Mouse (Mus musculus) forebrain, embryonic 14.5 days (tissue): ENCODE data around the gene Thap4. TPM values are rescaled to one million over a fixed set of nuclear protein-coding genes. Genes with fewer than 3 reads are reported as not detected.

Source experiments
- ATAC-seq: fragments of 200-750 bp; cut with Nextera tagmentation; 2 replicates; pipeline ENCODE4 v1.8.0; 2017; ENCODE audit warnings: mild to moderate bottlenecking, moderate library complexity
- DNase-seq: peaks from one replicate; pipeline ENCODE4 v3.0.0-alpha.2; 2015; ENCODE audit warnings: low spot score
- H3K27ac ChIP-seq: fragments of 300-500 bp; sonication (generic); 2 replicates; pipeline ENCODE4 v1.5.1; 2014; ENCODE audit warnings: low read depth, mild to moderate bottlenecking, control low read depth, low read length, moderate library complexity
- H3K27me3 ChIP-seq: fragments of 300-500 bp; sonication (generic); replicated peaks from 2 replicates; pipeline ENCODE4 v1.6.1; 2014; ENCODE audit warnings: low read length, control low read depth, mixed read lengths; ENCODE audit not compliant: control insufficient read depth, insufficient read depth
- H3K36me3 ChIP-seq: fragments of 300-500 bp; sonication (generic); 2 replicates; pipeline ENCODE4 v1.6.1; 2014; ENCODE audit warnings: low read length, control low read depth; ENCODE audit not compliant: control insufficient read depth, insufficient read depth
- H3K4me1 ChIP-seq: fragments of 300-500 bp; sonication (generic); 2 replicates; pipeline ENCODE4 v1.6.1; 2014; ENCODE audit warnings: antibody characterized with exemption, low read length, control low read depth; ENCODE audit not compliant: control insufficient read depth, insufficient read depth
- H3K4me2 ChIP-seq: fragments of 300-500 bp; sonication (generic); 2 replicates; pipeline ENCODE4 v1.6.1; 2014; ENCODE audit warnings: mild to moderate bottlenecking, control low read depth, low read length
- H3K4me3 ChIP-seq: fragments of 300-500 bp; sonication (generic); 2 replicates; pipeline ENCODE4 v1.5.1; 2014; ENCODE audit warnings: low read depth, low read length, control low read depth
- H3K9ac ChIP-seq: fragments of 300-500 bp; sonication (generic); 2 replicates; pipeline ENCODE4 v1.6.1; 2014; ENCODE audit warnings: mild to moderate bottlenecking, low read length, control low read depth, moderate library complexity
- H3K9me3 ChIP-seq: fragments of 300-500 bp; sonication (generic); replicated peaks from 2 replicates; pipeline ENCODE4 v1.6.1; 2016; ENCODE audit warnings: low read length, control low read depth, mixed read lengths; ENCODE audit not compliant: control insufficient read depth
- WGBS: fragments of 180-500 bp; shearing (Covaris S2); extraction: QIAGEN DNeasy Blood & Tissue Kit; methylation state at CpG from one replicate; pipeline ENCODE4 v1.1.7; 2014; 5-methylcytosine and 5-hydroxymethylcytosine counted together
- polyA plus RNA-seq: library from polyadenylated mRNA; unstranded; fragments of >200 nt; fragmentation: Nextera tagmentation; extraction: Ambion mirVana; gene quantifications from 2 replicates; pipeline ENCODE4 v1.2.1, GENCODE M21; 2014

The Thap4 gene
- 38.4 and 44.4 TPM in 2 replicates for polyA plus RNA-seq

DNA sequence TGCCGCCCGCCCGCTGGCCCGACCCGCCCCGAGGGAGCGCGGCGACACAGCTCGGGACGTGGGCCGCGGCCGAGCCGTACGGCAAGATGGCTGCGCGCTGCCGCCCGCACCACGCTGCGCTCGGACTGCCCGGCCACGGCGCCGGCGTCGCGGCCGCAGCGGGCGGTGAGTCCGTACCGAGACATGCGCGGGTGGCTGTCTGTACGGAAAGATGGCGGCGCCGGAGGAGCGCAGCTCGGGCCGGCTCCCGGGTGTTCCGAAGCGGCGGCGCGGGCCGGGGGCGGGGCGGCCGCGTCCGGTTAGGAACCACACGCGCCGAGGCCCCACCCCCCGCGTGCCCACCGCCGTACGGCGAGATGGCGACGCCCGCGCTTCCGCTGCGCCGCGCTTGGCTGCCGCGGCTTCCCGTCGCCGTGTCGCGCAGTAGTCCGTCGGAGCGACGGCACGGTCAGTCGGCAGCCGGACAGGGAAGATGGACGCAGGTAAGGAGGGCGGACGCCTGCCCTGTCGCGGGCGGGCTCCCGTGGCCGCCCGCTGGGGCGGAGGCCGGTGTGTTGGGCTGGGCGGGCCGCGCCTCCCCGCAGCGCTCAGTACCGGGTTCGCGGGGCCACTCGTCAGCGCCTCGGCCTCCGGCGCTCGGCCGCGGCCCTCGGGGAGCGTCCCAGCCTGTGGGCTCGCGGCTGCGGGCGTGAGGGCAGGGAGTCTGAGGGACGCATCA is at the start of gene Thap4:
Gene Thap4 (minus strand): TSS at position 292 of the 718 bp plus-strand sequence.
- ATAC-seq (peak; percentile 95), DNase-seq (peak; percentile 93)
- Histone ChIP-seq H3K36me3 (peaks cover 9% of the 10 kb centered on the region), H3K27ac (peak within 1 kb of the TSS; percentile 82), H3K4me3 (peak within 1 kb of the TSS; percentile 96), H3K9me3 (no peaks in the 10 kb centered on the region), H3K9ac (peak within 1 kb of the TSS; percentile 91), H3K4me2 (peak within 1 kb of the TSS; percentile 86), H3K4me1 (peaks cover 15% of the 10 kb centered on the region), H3K27me3 (no peaks in the 10 kb centered on the region)
- under 1% methylated on average over 101 of the region's 121 CpGs for WGBS

DNA sequence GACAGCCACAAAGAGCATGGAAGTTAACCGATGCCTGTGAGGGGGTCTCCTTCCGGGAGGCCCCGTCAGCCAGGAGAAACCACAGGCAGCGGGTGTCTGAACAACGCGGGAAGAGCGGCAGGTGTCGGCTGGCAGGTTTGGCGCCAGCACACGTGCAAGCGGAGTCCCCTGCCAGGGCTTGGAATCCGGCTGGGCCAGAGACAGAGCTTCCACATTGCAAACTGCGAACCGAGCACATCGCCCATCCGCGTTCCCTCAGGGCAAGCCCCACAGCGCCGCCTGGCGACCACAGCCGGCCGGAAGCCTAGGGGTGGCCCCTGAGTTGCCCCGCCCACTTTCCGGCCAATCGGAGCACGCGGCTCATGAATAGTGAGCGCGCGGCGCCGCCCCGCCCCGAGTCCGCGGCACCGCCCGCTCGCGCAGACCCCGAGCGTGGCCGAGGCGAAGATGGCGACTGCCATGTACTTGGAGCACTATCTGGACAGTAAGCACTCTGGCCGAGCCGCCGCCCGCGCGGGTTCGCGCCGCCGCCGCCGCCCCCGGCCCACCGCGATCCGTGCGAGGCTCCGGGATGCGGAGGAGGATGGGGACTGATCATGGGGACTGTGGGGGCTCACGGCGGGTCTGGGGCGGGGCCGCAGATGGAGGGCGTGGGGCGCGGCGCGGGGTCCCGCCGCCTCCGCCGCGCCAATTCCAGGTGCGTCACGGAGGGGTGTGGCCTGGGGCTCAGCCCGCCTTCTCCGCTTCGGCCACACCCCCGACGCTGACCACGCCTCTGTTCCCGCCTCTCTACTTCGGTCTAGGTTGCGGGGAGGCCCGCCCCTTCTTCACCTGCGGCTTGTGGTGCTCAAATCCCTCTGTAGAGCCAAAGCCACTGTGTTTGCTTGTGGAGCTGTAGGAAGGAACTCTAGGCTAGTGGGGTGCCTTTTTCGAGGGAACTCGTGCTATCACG is 49.2 kb upstream of the Thap4 start, which contains the start of gene Ing5:
Gene Ing5 (plus strand): TSS at position 410 of the 952 bp plus-strand sequence.
- H3K27me3 ChIP-seq = no peaks in the 10 kb centered on the region
- H3K4me3 ChIP-seq = peak within 1 kb of the TSS; percentile 76
- ATAC-seq = peak; percentile 96
- H3K9me3 ChIP-seq = no peaks in the 10 kb centered on the region
- peak within 1 kb of the TSS; percentile 88 for H3K4me2 ChIP-seq
- H3K36me3 ChIP-seq = peaks cover 41% of the 10 kb centered on the region
- DNase-seq = peak; percentile 98
- peak within 1 kb of the TSS; percentile 85 for H3K9ac ChIP-seq
- WGBS = under 1% methylated on average over 76 of the region's 94 CpGs
- peaks cover 23% of the 10 kb centered on the region for H3K4me1 ChIP-seq
- peak within 1 kb of the TSS; percentile 94 for H3K27ac ChIP-seq

DNA sequence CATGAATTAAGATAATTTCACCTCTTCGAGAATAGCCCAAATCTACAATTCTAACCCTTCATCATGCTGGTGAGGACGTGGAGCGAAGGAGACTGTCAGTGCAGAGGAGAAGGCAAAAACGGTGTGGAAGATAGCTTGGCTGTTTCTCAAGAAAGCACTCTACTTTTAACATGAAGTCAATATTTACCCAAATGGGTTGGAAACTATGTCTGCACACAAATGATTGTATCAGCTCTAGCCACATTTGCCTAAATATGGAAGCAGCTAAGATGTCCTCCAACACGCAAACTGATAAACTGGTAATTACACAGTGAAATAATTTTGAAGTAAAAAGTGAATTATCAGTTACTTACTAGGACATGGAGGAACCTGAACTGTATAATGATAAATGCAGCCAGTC is 48.1 kb upstream of the Thap4 start:
- 90% methylated on average over 5 of the region's 5 CpGs for WGBS

DNA sequence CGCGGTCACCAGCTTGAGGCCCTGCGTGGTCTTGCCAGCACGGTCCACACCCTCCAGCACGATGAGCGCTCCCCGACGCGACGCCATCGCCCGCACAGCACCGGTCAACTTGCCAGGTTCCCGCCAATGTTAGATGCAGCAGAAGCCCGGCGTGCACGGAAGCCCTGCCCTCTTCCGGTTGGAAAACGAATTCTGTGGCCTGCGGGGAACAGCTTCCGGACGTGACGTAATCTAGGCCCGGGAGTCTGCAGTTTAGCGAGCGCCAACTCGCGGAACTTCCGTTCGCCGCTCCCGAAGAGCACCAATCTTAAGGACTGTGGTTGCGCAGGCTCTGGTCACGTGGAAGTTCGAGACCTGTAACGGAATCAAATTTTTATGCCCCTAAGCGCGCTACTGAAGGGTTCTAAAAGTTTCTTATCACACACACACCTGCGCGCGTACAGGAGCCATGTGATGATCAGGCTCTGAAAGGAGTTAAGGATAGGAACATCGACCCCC is 47.1 kb upstream of the Thap4 start, which contains the start of gene Dtymk:
Gene Dtymk (minus strand): TSS at position 194 of the 498 bp plus-strand sequence.
- H3K4me2 ChIP-seq = peak within 1 kb of the TSS; percentile 88
- DNase-seq = peak; percentile 98
- peaks cover 23% of the 10 kb centered on the region for H3K4me1 ChIP-seq
- peak within 1 kb of the TSS; percentile 76 for H3K4me3 ChIP-seq
- H3K27me3 ChIP-seq = no peaks in the 10 kb centered on the region
- H3K36me3 ChIP-seq = peaks cover 37% of the 10 kb centered on the region
- peak within 1 kb of the TSS; percentile 74 for H3K27ac ChIP-seq
- peak within 1 kb of the TSS; percentile 79 for H3K9ac ChIP-seq
- WGBS = under 1% methylated on average over 42 of the region's 42 CpGs
- no peaks in the 10 kb centered on the region for H3K9me3 ChIP-seq
- peak; percentile 67 for ATAC-seq

More for the DNA sequence above, 48.1 kb upstream of the Thap4 start:
- Histone ChIP-seq H3K27ac (no peak overlapping the region; the same call in 1 of the 2 replicates), H3K9me3 (no peaks in the 10 kb centered on the region), H3K4me1 (peaks cover 23% of the 10 kb centered on the region), H3K4me2 (peak overlapping the region; percentile 88), H3K27me3 (no peaks in the 10 kb centered on the region), H3K9ac (no peak overlapping the region), H3K36me3 (peaks cover 37% of the 10 kb centered on the region), H3K4me3 (peak overlapping the region; percentile 76; the same call in 1 of the 2 replicates)
- ATAC-seq (no peak), DNase-seq (no peak)

DNA sequence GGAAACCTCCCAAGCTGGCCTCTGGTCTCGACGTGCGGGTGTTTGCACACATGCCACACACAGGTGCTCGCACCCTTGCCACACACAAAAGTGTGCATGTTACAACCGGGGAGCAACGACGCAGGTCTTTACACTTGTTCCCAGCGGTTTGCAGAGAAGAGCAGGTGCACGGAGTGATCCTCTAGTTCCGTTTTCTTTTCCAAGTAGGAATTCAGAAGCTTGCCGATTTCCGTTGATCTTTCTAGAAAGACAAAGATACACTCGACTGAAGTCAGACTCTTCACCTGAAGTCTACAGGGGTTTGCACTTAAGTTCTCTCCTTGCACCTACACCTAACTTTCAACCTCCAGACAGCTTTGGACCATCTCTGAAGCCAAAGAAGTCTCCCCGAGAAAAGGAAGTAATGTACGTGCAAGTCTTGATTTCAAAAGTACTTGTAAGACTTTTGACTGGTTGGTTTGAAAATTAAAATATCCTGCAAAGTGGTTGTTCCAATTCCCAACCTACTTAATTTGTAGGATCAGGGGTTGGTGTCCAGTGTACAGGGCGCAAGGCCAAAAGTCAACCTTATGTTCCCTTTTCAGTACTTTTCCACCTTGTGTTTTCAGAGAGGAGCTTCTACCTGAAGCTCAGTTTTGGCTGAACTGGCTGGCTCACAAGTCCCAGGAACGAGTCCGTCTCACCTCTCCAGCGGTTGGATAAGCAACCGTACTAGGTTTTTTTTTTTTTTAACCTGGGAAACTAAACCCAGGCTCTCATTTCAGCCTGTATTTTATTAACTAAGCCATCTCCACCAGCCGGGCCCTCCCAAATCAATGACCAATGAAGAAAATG is 46.2 kb upstream of the Thap4 start:
- WGBS = 80% methylated on average over 21 of the region's 21 CpGs
- H3K27ac ChIP-seq = peak overlapping the region; percentile 63; the same call in 1 of the 2 replicates
- DNase-seq = no peak

DNA sequence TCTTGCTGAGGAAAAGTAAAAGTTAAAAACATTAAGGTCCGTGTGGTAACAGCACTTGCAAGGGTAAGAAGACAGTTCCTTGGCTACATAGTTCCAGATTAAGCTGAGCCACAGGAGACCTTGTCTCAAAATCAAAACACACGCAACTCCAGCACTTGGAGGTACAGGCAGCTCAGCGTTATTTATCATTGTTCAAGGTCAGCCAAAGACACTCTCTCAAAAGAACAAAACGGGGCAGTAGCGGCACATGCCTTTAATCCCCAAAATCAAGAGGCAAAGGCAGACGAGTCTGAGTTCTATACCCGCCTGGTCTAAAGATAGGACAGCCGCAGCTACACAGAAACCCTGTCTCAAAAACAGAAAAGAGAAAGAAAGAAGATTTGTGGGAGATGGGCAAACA is 41.2 kb upstream of the Thap4 start:
- H3K4me2 ChIP-seq = no peak overlapping the region
- DNase-seq (no peak), ATAC-seq (no peak)
- no peaks in the 10 kb centered on the region for H3K9me3 ChIP-seq
- H3K27ac ChIP-seq = no peak overlapping the region
- 86% methylated on average over 8 of the region's 8 CpGs for WGBS
- peaks cover 80% of the 10 kb centered on the region for H3K36me3 ChIP-seq
- H3K27me3 ChIP-seq = no peaks in the 10 kb centered on the region
- H3K4me3 ChIP-seq = no peak overlapping the region
- 0 out of 2 replicates have a peak, but pooled peaks cover under 1% of the 10 kb centered on the region for H3K4me1 ChIP-seq
- no peak overlapping the region for H3K9ac ChIP-seq

More for the DNA sequence above, 46.2 kb upstream of the Thap4 start:
- no peak for ATAC-seq
- H3K4me3 ChIP-seq = peak overlapping the region; percentile 76
- H3K4me2 ChIP-seq = peak overlapping the region; percentile 83
- no peaks in the 10 kb centered on the region for H3K27me3 ChIP-seq
- peak overlapping the region; percentile 79 for H3K9ac ChIP-seq
- H3K9me3 ChIP-seq = no peaks in the 10 kb centered on the region
- peaks cover 37% of the 10 kb centered on the region for H3K36me3 ChIP-seq
- H3K4me1 ChIP-seq = peaks cover 23% of the 10 kb centered on the region

DNA sequence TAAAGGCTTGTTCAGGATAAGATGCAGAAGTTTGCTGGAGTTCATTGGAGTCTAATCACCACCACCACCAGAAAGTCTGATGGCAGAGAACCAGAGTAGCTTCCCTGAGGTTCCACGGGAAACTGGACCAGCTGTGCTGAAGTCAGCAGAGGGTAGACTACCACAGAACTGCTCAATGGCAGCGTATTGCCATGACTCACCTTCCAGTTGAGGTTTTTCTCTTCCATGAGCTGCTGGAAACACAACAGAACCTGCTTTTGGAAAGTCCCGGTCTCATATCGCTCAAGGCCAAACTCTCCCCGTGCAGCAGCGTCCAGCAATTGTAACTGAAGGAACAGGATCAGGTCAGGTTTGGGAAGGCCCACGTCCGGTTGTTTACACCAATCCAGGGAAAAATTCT is 39.9 kb upstream of the Thap4 start:
- ATAC-seq = no peak
- DNase-seq = no peak
- Histone ChIP-seq H3K27ac (no peak overlapping the region), H3K4me3 (no peak overlapping the region), H3K27me3 (no peaks in the 10 kb centered on the region), H3K9ac (no peak overlapping the region), H3K4me2 (no peak overlapping the region), H3K9me3 (no peaks in the 10 kb centered on the region), H3K4me1 (no peaks in the 10 kb centered on the region), H3K36me3 (peaks cover 85% of the 10 kb centered on the region)
- WGBS = 97% methylated on average over 8 of the region's 8 CpGs

DNA sequence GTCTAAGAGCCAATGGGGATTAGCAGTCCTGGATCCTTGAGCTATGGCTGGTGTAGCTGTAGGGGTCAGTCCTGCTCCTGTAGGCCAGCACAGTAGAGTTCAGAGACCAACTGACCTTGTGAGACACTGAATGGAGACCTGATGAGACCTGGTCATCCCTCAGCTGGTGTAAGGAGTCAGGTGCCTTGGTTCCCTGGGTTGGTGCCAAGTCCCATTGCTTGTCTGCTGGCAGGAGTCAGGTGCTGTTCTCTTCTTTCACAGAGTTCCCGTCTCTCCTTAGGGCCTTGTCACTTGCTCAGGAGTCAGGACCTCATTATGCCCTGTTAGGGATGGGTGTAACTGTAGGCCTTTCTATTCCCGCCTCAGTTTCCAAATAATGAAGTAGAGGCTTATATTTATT is 32.2 kb upstream of the Thap4 start:
- Histone ChIP-seq H3K4me3 (no peak overlapping the region), H3K36me3 (peaks cover 89% of the 10 kb centered on the region), H3K4me1 (no peaks in the 10 kb centered on the region), H3K27ac (no peak overlapping the region), H3K9me3 (no peaks in the 10 kb centered on the region), H3K27me3 (no peaks in the 10 kb centered on the region), H3K4me2 (no peak overlapping the region), H3K9ac (no peak overlapping the region)
- 92% methylated on average over 2 of the region's 2 CpGs for WGBS
- DNase-seq (no peak), ATAC-seq (no peak)
